Mouse (Mus musculus) adrenal gland, postnatal 0 days (tissue): ENCODE results near the gene Gm10354. TPM values are rescaled to one million over a fixed set of nuclear protein-coding genes. Genes with fewer than 3 reads are reported as not detected.

ENCODE experiments used
- polyA plus RNA-seq: library from polyadenylated mRNA; unstranded; fragments of >200 nt; fragmentation: Nextera tagmentation; extraction: Ambion mirVana; gene quantifications from 2 replicates; pipeline ENCODE4 v1.2.1, GENCODE M21; 2015

Gene Gm10354
- polyA plus RNA-seq = not detected in 2 replicates

GRCm38 (mm10) chr5:14978835-14979234, at the start of gene Gm10354:
TSS of gene Gm10354 (minus strand) at chr5:14978935.

GRCm38 (mm10) chr5:14938329-14938728, 40.4 kb downstream of the Gm10354 start, which contains the start of gene Speer4e:
TSS of gene Speer4e (minus strand) at chr5:14938429.

Other genes with a start within 250 kb of the Gm10354 start
- gene Gm9758, start 64.0 kb downstream of the Gm10354 start, polyA plus RNA-seq = not detected in 2 replicates
- gene Speer4e, start 40.5 kb downstream of the Gm10354 start, polyA plus RNA-seq = not detected in 2 replicates
- not detected in 2 replicates for gene Gm17019, start 54.1 kb upstream of the Gm10354 start, polyA plus RNA-seq